Mouse (Mus musculus): Measurements from ENCODE around the gene Ptch1. TPM values are rescaled to one million over a fixed set of nuclear protein-coding genes. Genes with fewer than 3 reads are reported as not detected.

Gene Ptch1
- 10.4 and 10.6 TPM in 2 replicates for total RNA-seq (2014; rRNA removed; ENCODE audit: low replicate concordance)
- 2.3 and 2.9 TPM in 2 replicates for polyA plus RNA-seq (2015; fragmentation: Nextera tagmentation; extraction: Ambion mirVana)

- H3K9me3 ChIP-seq (replicated peaks; ENCODE audit: control insufficient read depth, low read length): no peaks in the 10 kb centered on the region
- H3K27ac ChIP-seq (ENCODE audit: low read depth): peak within 1 kb of the TSS; percentile 27
- H3K27me3 ChIP-seq (ENCODE audit: control insufficient read depth, insufficient read depth, low read length): peaks cover 51% of the 10 kb centered on the region
- DNase-seq (ENCODE audit: low spot score) (no peak), ATAC-seq (ENCODE audit: insufficient read depth, low read depth) (peak; percentile 48)
- peaks cover 5% of the 10 kb centered on the region; the same call in 1 of the 2 replicates for H3K4me1 ChIP-seq (ENCODE audit: control insufficient read depth, insufficient read depth)
- no peaks in the 10 kb centered on the region for H3K36me3 ChIP-seq (replicated peaks; ENCODE audit: control insufficient read depth, insufficient read depth, low read length)
- peak within 1 kb of the TSS; percentile 82 for H3K4me3 ChIP-seq (ENCODE audit: low read depth, low read length)
- peak within 1 kb of the TSS; percentile 75 for H3K9ac ChIP-seq (replicated peaks; ENCODE audit: low read depth, low read length)
- TF ChIP-seq EP300 (IDR thresholded peaks at IDR 0.05; ENCODE audit: low read depth) (no peak), CTCF (IDR thresholded peaks at IDR 0.05; ENCODE audit: low read depth) (no peak)
- peak within 1 kb of the TSS; percentile 100 for H3K4me2 ChIP-seq (ENCODE audit: low read depth, low read length)
- under 1% methylated on average over 44 of the region's 44 CpGs for WGBS
Observed at GRCm38 (mm10) chr13:63573256-63573835, at the start of gene Ptch1. Gene Ptch1 (minus strand): TSS chr13:63573598.

- no peak for DNase-seq (ENCODE audit: low spot score)
- Histone ChIP-seq H3K27me3 (ENCODE audit: control insufficient read depth, insufficient read depth, low read length) (no peaks in the 10 kb centered on the region), H3K36me3 (replicated peaks; ENCODE audit: control insufficient read depth, insufficient read depth, low read length) (no peaks in the 10 kb centered on the region), H3K9me3 (replicated peaks; ENCODE audit: control insufficient read depth, low read length) (no peaks in the 10 kb centered on the region), H3K4me3 (ENCODE audit: low read depth, low read length) (no peak overlapping the region), H3K9ac (replicated peaks; ENCODE audit: low read depth, low read length) (no peak overlapping the region), H3K4me2 (ENCODE audit: low read depth, low read length) (no peak overlapping the region), H3K27ac (ENCODE audit: low read depth) (no peak overlapping the region), H3K4me1 (ENCODE audit: control insufficient read depth, insufficient read depth) (peaks cover 2% of the 10 kb centered on the region; the same call in 1 of the 2 replicates)
- ATAC-seq (ENCODE audit: insufficient read depth, low read depth): no peak
- 75% methylated on average over 3 of the region's 3 CpGs for WGBS
- no peak for TF ChIP-seq EP300 (IDR thresholded peaks at IDR 0.05; ENCODE audit: low read depth)
- no peak for TF ChIP-seq CTCF (IDR thresholded peaks at IDR 0.05; ENCODE audit: low read depth)
Observed at GRCm38 (mm10) chr13:63621301-63621700, 47.9 kb upstream of the Ptch1 start.

- 30% methylated on average over 2 of the region's 2 CpGs for WGBS
Observed at GRCm38 (mm10) chr13:63613201-63613600, 39.8 kb upstream of the Ptch1 start.

GRCm38 (mm10) chr13:63609734-63610133 is 36.3 kb upstream of the Ptch1 start:
- ATAC-seq (ENCODE audit: insufficient read depth, low read depth): no peak
- no peaks in the 10 kb centered on the region for H3K27me3 ChIP-seq (ENCODE audit: control insufficient read depth, insufficient read depth, low read length)
- H3K27ac ChIP-seq (ENCODE audit: low read depth): no peak overlapping the region
- DNase-seq (ENCODE audit: low spot score): no peak
- TF ChIP-seq EP300 (IDR thresholded peaks at IDR 0.05; ENCODE audit: low read depth): no peak
- TF ChIP-seq CTCF (IDR thresholded peaks at IDR 0.05; ENCODE audit: low read depth): no peak
- no peaks in the 10 kb centered on the region for H3K9me3 ChIP-seq (replicated peaks; ENCODE audit: control insufficient read depth, low read length)
- no peak overlapping the region for H3K4me3 ChIP-seq (ENCODE audit: low read depth, low read length)
- H3K9ac ChIP-seq (replicated peaks; ENCODE audit: low read depth, low read length): no peak overlapping the region
- no peaks in the 10 kb centered on the region for H3K4me1 ChIP-seq (ENCODE audit: control insufficient read depth, insufficient read depth)
- 26% methylated on average over 10 of the region's 10 CpGs for WGBS
- no peak overlapping the region for H3K4me2 ChIP-seq (ENCODE audit: low read depth, low read length)
- no peaks in the 10 kb centered on the region for H3K36me3 ChIP-seq (replicated peaks; ENCODE audit: control insufficient read depth, insufficient read depth, low read length)

More at GRCm38 (mm10) chr13:63613201-63613600, 39.8 kb upstream of the Ptch1 start:
- Histone ChIP-seq H3K9me3 (replicated peaks; ENCODE audit: control insufficient read depth, low read length) (no peaks in the 10 kb centered on the region), H3K4me1 (ENCODE audit: control insufficient read depth, insufficient read depth) (peaks cover 8% of the 10 kb centered on the region), H3K27ac (ENCODE audit: low read depth) (no peak overlapping the region), H3K9ac (replicated peaks; ENCODE audit: low read depth, low read length) (no peak overlapping the region), H3K36me3 (replicated peaks; ENCODE audit: control insufficient read depth, insufficient read depth, low read length) (no peaks in the 10 kb centered on the region), H3K4me3 (ENCODE audit: low read depth, low read length) (no peak overlapping the region), H3K27me3 (ENCODE audit: control insufficient read depth, insufficient read depth, low read length) (no peaks in the 10 kb centered on the region), H3K4me2 (ENCODE audit: low read depth, low read length) (no peak overlapping the region)
- DNase-seq (ENCODE audit: low spot score) (no peak), ATAC-seq (ENCODE audit: insufficient read depth, low read depth) (no peak)
- TF ChIP-seq EP300 (IDR thresholded peaks at IDR 0.05; ENCODE audit: low read depth): no peak
- no peak for TF ChIP-seq CTCF (IDR thresholded peaks at IDR 0.05; ENCODE audit: low read depth)

- H3K36me3 ChIP-seq (replicated peaks; ENCODE audit: control insufficient read depth, insufficient read depth, low read length): no peaks in the 10 kb centered on the region
- no peak overlapping the region for H3K9ac ChIP-seq (replicated peaks; ENCODE audit: low read depth, low read length)
- no peaks in the 10 kb centered on the region for H3K4me1 ChIP-seq (ENCODE audit: control insufficient read depth, insufficient read depth)
- WGBS: 45% methylated on average over 3 of the region's 3 CpGs
- H3K4me3 ChIP-seq (ENCODE audit: low read depth, low read length): no peak overlapping the region
- ATAC-seq (ENCODE audit: insufficient read depth, low read depth) (no peak), DNase-seq (ENCODE audit: low spot score) (no peak)
- H3K27me3 ChIP-seq (ENCODE audit: control insufficient read depth, insufficient read depth, low read length): no peaks in the 10 kb centered on the region
- no peak overlapping the region for H3K4me2 ChIP-seq (ENCODE audit: low read depth, low read length)
- no peak for TF ChIP-seq EP300 (IDR thresholded peaks at IDR 0.05; ENCODE audit: low read depth)
- no peak for TF ChIP-seq CTCF (IDR thresholded peaks at IDR 0.05; ENCODE audit: low read depth)
- no peaks in the 10 kb centered on the region for H3K9me3 ChIP-seq (replicated peaks; ENCODE audit: control insufficient read depth, low read length)
- H3K27ac ChIP-seq (ENCODE audit: low read depth): no peak overlapping the region
Observed at GRCm38 (mm10) chr13:63597593-63597992, 24.2 kb upstream of the Ptch1 start.

- Histone ChIP-seq H3K9me3 (replicated peaks; ENCODE audit: control insufficient read depth, low read length) (no peaks in the 10 kb centered on the region), H3K36me3 (replicated peaks; ENCODE audit: control insufficient read depth, insufficient read depth, low read length) (no peaks in the 10 kb centered on the region), H3K4me1 (ENCODE audit: control insufficient read depth, insufficient read depth) (no peaks in the 10 kb centered on the region), H3K27ac (ENCODE audit: low read depth) (peak overlapping the region; percentile 47), H3K4me3 (ENCODE audit: low read depth, low read length) (no peak overlapping the region), H3K9ac (replicated peaks; ENCODE audit: low read depth, low read length) (no peak overlapping the region), H3K4me2 (ENCODE audit: low read depth, low read length) (no peak overlapping the region), H3K27me3 (ENCODE audit: control insufficient read depth, insufficient read depth, low read length) (no peaks in the 10 kb centered on the region)
- 55% methylated on average over 7 of the region's 7 CpGs for WGBS
- TF ChIP-seq CTCF (IDR thresholded peaks at IDR 0.05; ENCODE audit: low read depth): no peak
- TF ChIP-seq EP300 (IDR thresholded peaks at IDR 0.05; ENCODE audit: low read depth): no peak
- no peak for DNase-seq (ENCODE audit: low spot score)
- ATAC-seq (ENCODE audit: insufficient read depth, low read depth): no peak
Observed at GRCm38 (mm10) chr13:63595869-63596268, 22.5 kb upstream of the Ptch1 start.
